Mouse (Mus musculus) ES-E14 (cell line): ENCODE measurements around the gene Celf5.

Source experiments
- CHD2 ChIP-seq: IDR thresholded peaks from 2 replicates; pipeline ENCODE4 v1.6.1; 2014; ENCODE audit warnings: mild to moderate bottlenecking, low read depth, low read length, inconsistent platforms
- ZC3H11A ChIP-seq: IDR thresholded peaks from 2 replicates; pipeline ENCODE4 v1.6.1; 2012; ENCODE audit warnings: low read depth, mild to moderate bottlenecking, inconsistent platforms, low read length, borderline replicate concordance

- TF ChIP-seq CHD2 (no peak), ZC3H11A (no peak)
These were observed 60.3 kb downstream of the Celf5 start for GRCm38 (mm10) chr10:81422191-81422590.
